Mouse (Mus musculus) forebrain, postnatal 0 days (tissue): ENCODE results near the gene Cachd1. TPM values are rescaled to one million over a fixed set of nuclear protein-coding genes. Genes with fewer than 3 reads are reported as not detected.

Source experiments
- ATAC-seq: fragments of 200-750 bp; cut with Nextera tagmentation; 2 replicates; pipeline ENCODE4 v1.8.0; 2017; ENCODE audit warnings: mild to moderate bottlenecking, moderate library complexity
- DNase-seq: peaks from one replicate; pipeline ENCODE4 v3.0.0-alpha.2; 2015
- H3K27ac ChIP-seq: fragments of 300-500 bp; sonication (generic); 2 replicates; pipeline ENCODE4 v1.5.1; 2014; ENCODE audit warnings: low read depth, mild to moderate bottlenecking, antibody characterized with exemption, low read length, moderate library complexity, mixed read lengths
- H3K27me3 ChIP-seq: fragments of 300-500 bp; sonication (generic); 2 replicates; pipeline ENCODE4 v1.6.1; 2014; ENCODE audit warnings: mild to moderate bottlenecking, low read length, mixed read lengths; ENCODE audit not compliant: insufficient read depth
- H3K36me3 ChIP-seq: fragments of 300-500 bp; sonication (generic); 2 replicates; pipeline ENCODE4 v1.6.1; 2014; ENCODE audit warnings: mild to moderate bottlenecking, moderate library complexity; ENCODE audit not compliant: insufficient read depth
- H3K4me1 ChIP-seq: fragments of 300-500 bp; sonication (generic); 2 replicates; pipeline ENCODE4 v1.6.1; 2014; ENCODE audit warnings: antibody characterized with exemption; ENCODE audit not compliant: insufficient read depth
- H3K4me2 ChIP-seq: fragments of 300-500 bp; sonication (generic); 2 replicates; pipeline ENCODE4 v1.6.1; 2014; ENCODE audit warnings: low read depth, mild to moderate bottlenecking, moderate library complexity
- H3K4me3 ChIP-seq: fragments of 300-500 bp; sonication (generic); 2 replicates; pipeline ENCODE4 v1.5.1; 2014; ENCODE audit warnings: low read depth, low read length, mixed read lengths
- H3K9ac ChIP-seq: fragments of 300-500 bp; sonication (generic); 2 replicates; pipeline ENCODE4 v1.6.1; 2014; ENCODE audit warnings: mild to moderate bottlenecking
- H3K9me3 ChIP-seq: fragments of 300-500 bp; sonication (generic); 2 replicates; pipeline ENCODE4 v1.6.1; 2016; ENCODE audit warnings: low read length
- CTCF ChIP-seq: sonication (generic); IDR thresholded peaks from 2 replicates; pipeline ENCODE4 v1.5.1; 2016; ENCODE audit warnings: antibody characterized with exemption, control low read depth, low read depth
- WGBS: fragments of 180-500 bp; shearing (Covaris S2); extraction: QIAGEN DNeasy Blood & Tissue Kit; methylation state at CpG from one replicate; pipeline ENCODE4 v1.1.7; 2014; 5-methylcytosine and 5-hydroxymethylcytosine counted together
- polyA plus RNA-seq: library from polyadenylated mRNA; unstranded; fragments of >200 nt; fragmentation: Nextera tagmentation; extraction: Ambion mirVana; gene quantifications from 2 replicates; pipeline ENCODE4 v1.2.1, GENCODE M21; 2015
- total RNA-seq: library from RNA; depleted of rRNA; stranded (reverse); fragments of >200 nt; gene quantifications from 2 replicates; pipeline ENCODE4 v1.2.3, GENCODE M21; 2014

Gene Cachd1
- total and polyA plus RNA-seq, 2 experiments from 2014 or later = 12.9 to 16.9 TPM

GRCm38 (mm10) chr4:100777376-100778041 is 1.0 kb downstream of the Cachd1 start:
- Histone ChIP-seq H3K9me3 (no peaks in the 10 kb centered on the region), H3K9ac (peak overlapping the region; percentile 69), H3K27me3 (no peaks in the 10 kb centered on the region), H3K4me1 (peaks cover 21% of the 10 kb centered on the region; the same call in 1 of the 2 replicates), H3K4me2 (peak overlapping the region; percentile 96), H3K27ac (peak overlapping the region; percentile 78), H3K4me3 (peak overlapping the region; percentile 60), H3K36me3 (no peaks in the 10 kb centered on the region)
- 2% methylated on average over 42 of the region's 42 CpGs for WGBS
- peak; percentile 51 for DNase-seq
- ATAC-seq = peak; percentile 46
- TF ChIP-seq CTCF = no peak

- Histone ChIP-seq H3K4me3 (peak overlapping the region; percentile 60), H3K27me3 (no peaks in the 10 kb centered on the region), H3K36me3 (no peaks in the 10 kb centered on the region), H3K9ac (peak overlapping the region; percentile 69), H3K4me1 (peaks cover 21% of the 10 kb centered on the region; the same call in 1 of the 2 replicates), H3K9me3 (no peaks in the 10 kb centered on the region), H3K4me2 (peak overlapping the region; percentile 96), H3K27ac (peak overlapping the region; percentile 78)
- WGBS = 3% methylated on average over 16 of the region's 16 CpGs
- no peak for TF ChIP-seq CTCF
- DNase-seq (peak; percentile 46), ATAC-seq (no peak)
Measured at GRCm38 (mm10) chr4:100778082-100778481, 1.6 kb downstream of the Cachd1 start.

GRCm38 (mm10) chr4:100779023-100779422 is 2.5 kb downstream of the Cachd1 start:
- Histone ChIP-seq H3K9ac (peak overlapping the region; percentile 69; the same call in 1 of the 2 replicates), H3K27ac (no peak overlapping the region), H3K4me1 (peaks cover 21% of the 10 kb centered on the region; the same call in 1 of the 2 replicates), H3K36me3 (no peaks in the 10 kb centered on the region), H3K9me3 (no peaks in the 10 kb centered on the region), H3K27me3 (no peaks in the 10 kb centered on the region), H3K4me3 (peak overlapping the region; percentile 60), H3K4me2 (peak overlapping the region; percentile 96)
- no peak for ATAC-seq
- no peak for DNase-seq
- no peak for TF ChIP-seq CTCF
- 15% methylated on average over 4 of the region's 4 CpGs for WGBS

- no peak for TF ChIP-seq CTCF
- no peak for ATAC-seq
- Histone ChIP-seq H3K9me3 (no peaks in the 10 kb centered on the region), H3K4me3 (peak overlapping the region; percentile 60), H3K36me3 (no peaks in the 10 kb centered on the region), H3K4me1 (peaks cover 21% of the 10 kb centered on the region; the same call in 1 of the 2 replicates), H3K9ac (no peak overlapping the region), H3K27me3 (no peaks in the 10 kb centered on the region), H3K27ac (no peak overlapping the region), H3K4me2 (peak overlapping the region; percentile 96)
- DNase-seq = peak; percentile 29
- 22% methylated on average over 5 of the region's 5 CpGs for WGBS
Measured at GRCm38 (mm10) chr4:100779695-100780094, 3.2 kb downstream of the Cachd1 start.

- DNase-seq (no peak), ATAC-seq (no peak)
- no peaks in the 10 kb centered on the region for H3K27me3 ChIP-seq
- H3K9ac ChIP-seq = no peak overlapping the region
- H3K36me3 ChIP-seq = no peaks in the 10 kb centered on the region
- peaks cover 21% of the 10 kb centered on the region; the same call in 1 of the 2 replicates for H3K4me1 ChIP-seq
- no peak overlapping the region for H3K4me3 ChIP-seq
- H3K4me2 ChIP-seq = peak overlapping the region; percentile 1; the same call in 1 of the 2 replicates
- no peaks in the 10 kb centered on the region for H3K9me3 ChIP-seq
- WGBS = 33% methylated on average over 6 of the region's 6 CpGs
- no peak overlapping the region for H3K27ac ChIP-seq
- no peak for TF ChIP-seq CTCF
Measured at GRCm38 (mm10) chr4:100780911-100781310, 4.4 kb downstream of the Cachd1 start.

GRCm38 (mm10) chr4:100782348-100782747 is 5.9 kb downstream of the Cachd1 start:
- H3K4me3 ChIP-seq = no peak overlapping the region
- no peaks in the 10 kb centered on the region for H3K27me3 ChIP-seq
- no peak for ATAC-seq
- no peak for DNase-seq
- no peak overlapping the region for H3K27ac ChIP-seq
- no peak for TF ChIP-seq CTCF
- H3K4me2 ChIP-seq = no peak overlapping the region
- H3K9me3 ChIP-seq = no peaks in the 10 kb centered on the region
- no peaks in the 10 kb centered on the region for H3K36me3 ChIP-seq
- H3K9ac ChIP-seq = no peak overlapping the region
- H3K4me1 ChIP-seq = peaks cover 18% of the 10 kb centered on the region; the same call in 1 of the 2 replicates
- 34% methylated on average over 8 of the region's 8 CpGs for WGBS

GRCm38 (mm10) chr4:100782891-100783290 is 6.4 kb downstream of the Cachd1 start:
- no peaks in the 10 kb centered on the region for H3K27me3 ChIP-seq
- WGBS = 70% methylated on average over 3 of the region's 3 CpGs
- no peak overlapping the region for H3K4me3 ChIP-seq
- peaks cover 18% of the 10 kb centered on the region; the same call in 1 of the 2 replicates for H3K4me1 ChIP-seq
- H3K9ac ChIP-seq = no peak overlapping the region
- H3K9me3 ChIP-seq = no peaks in the 10 kb centered on the region
- no peaks in the 10 kb centered on the region for H3K36me3 ChIP-seq
- TF ChIP-seq CTCF = no peak
- no peak for DNase-seq
- no peak for ATAC-seq
- no peak overlapping the region for H3K27ac ChIP-seq
- H3K4me2 ChIP-seq = no peak overlapping the region
